Mouse (Mus musculus) liver, adult 2 months (tissue): ENCODE data around the gene 2510039O18Rik.

Experiments used
- CTCF ChIP-seq: fragments of 200-500 bp; IDR thresholded peaks from 2 replicates; pipeline ENCODE4 v1.5.1; 2011; ENCODE audit warnings: low read depth, low read length, control low read depth
- POLR2A ChIP-seq: fragments of 200-500 bp; IDR thresholded peaks from 2 replicates; pipeline ENCODE4 v1.6.1; 2011; ENCODE audit warnings: low read length, control low read depth; ENCODE audit not compliant: insufficient read depth; ENCODE audit errors: extremely low read depth

DNA sequence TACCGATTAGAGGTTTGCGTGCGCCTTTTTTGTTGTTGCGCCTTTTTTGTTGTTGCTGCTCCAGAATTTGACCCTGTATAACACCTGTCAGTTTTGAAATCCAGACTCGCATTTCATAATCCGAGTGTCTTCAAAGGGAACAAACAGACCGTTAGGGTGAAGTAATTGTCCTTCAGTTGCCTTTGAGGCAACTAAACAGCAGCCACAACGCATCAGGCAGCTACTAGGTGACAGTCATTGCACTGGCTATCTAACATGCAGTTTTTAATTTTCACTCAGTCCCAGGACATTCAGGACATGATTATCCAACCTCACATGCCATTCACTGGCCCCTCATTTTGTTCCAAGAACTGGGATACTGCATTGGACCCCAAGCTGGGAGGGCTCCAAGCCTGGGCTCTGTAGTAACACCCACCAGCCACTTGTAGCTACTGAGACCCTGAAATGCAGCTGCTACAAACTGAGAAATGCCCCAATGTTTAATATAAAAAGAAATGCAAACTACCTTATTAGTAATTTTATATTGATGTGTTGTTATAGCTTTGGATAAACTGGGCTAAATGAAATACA lies 35.5 kb upstream of the 2510039O18Rik start:
- TF ChIP-seq CTCF, result no peak
- TF ChIP-seq POLR2A, result no peak
